Mouse (Mus musculus) brain, embryonic 18.5 days (tissue): ENCODE measurements at regions not wholly inside any gene's neighbourhood (a gene's known extent, or its start where the extent isn't known, plus 50 kb on each side); places are given as distances from the start of the nearest gene placed in this dataset.
"Not testable (repeated sequence)": the region's sequence is repeated elsewhere in the genome, so short reads cannot be mapped to it uniquely, and the experiment has no call there.

ENCODE experiments used
- DNase-seq: peaks from one replicate; pipeline ENCODE4 v3.0.0-alpha.2; 2012; ENCODE audit warnings: low read depth, low spot score

DNA sequence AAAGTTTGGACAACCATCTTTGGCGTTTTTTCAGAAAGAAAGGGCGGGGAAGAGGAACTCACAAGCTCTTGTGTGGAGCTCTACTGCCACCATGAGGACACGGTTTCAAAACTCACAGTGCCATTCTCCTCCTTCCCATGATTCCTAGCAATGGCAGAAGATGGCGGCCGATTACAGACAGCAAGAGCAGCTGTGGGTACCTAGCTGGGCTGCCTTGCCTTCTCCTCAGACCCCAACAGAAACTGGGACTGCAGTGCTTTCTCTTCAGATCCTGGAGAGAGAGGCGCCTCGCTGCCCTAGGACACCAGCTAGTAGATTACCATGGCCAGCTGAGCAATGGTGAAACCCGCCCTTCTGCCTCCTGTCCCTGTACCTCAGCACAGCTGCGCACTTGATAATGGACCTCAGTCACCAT lies 174.2 kb upstream of the Olfr1324 start:
- DNase-seq, result not testable (repeated sequence)

DNA sequence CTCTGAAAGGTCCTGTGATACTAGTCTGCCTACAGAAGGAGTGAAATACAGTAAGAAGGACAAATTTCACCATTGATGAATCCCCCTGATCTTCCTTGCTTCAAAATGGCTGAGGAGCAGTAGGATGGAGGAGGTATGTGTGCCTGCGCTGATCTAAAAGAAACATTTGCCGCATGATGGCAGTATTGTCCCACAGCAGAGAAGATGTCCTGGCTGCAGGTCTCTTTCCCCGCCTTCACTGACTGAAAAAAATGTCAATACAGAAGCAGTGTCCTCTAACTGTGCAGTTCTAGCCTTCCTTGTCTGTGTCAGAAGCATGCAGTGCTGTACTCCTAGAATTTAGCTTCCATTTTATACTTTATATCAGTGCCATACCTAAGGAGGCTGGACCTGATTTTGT lies 172.0 kb upstream of the Olfr1324 start:
- DNase-seq, result not testable (repeated sequence)

DNA sequence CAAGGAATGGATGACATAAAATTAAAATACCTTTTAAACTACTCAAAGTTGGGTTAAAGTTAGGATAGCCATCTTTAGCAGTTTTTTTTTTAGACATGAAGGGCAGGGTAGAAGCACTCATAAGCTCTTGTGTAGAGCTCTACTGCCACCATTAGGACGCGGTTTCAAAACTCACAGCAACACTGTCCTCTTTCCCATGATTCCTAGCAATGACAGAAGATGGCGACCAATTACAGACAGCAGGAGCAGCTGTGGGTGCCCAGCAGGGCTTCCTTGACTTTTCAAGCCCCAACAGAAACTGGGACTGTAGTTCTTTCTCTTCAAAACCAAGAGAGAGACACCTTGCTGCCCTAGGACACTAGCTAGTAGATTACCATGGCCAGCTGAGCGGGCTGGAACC lies 171.5 kb upstream of the Olfr1324 start:
- no peak for DNase-seq

DNA sequence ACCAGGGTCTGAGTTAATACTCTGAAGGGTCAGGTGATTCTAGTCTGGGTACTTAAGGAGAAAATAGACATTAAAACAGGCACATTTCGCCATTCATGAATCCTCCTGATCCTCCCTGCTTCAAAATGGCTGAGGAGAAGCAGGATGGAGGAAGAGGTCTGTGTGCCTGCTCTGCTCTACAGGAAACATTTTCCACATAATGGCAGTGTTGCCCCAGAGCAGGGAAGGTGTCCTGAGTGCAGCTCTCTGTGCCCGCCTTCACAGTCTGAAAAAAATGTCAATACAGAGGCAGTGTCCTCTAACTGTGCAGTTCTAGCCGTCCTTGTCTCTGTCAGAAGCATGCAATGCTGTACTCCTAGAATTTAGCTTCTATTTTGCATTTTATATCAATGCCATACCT lies 169.3 kb upstream of the Olfr1324 start:
- not testable (repeated sequence) for DNase-seq

DNA sequence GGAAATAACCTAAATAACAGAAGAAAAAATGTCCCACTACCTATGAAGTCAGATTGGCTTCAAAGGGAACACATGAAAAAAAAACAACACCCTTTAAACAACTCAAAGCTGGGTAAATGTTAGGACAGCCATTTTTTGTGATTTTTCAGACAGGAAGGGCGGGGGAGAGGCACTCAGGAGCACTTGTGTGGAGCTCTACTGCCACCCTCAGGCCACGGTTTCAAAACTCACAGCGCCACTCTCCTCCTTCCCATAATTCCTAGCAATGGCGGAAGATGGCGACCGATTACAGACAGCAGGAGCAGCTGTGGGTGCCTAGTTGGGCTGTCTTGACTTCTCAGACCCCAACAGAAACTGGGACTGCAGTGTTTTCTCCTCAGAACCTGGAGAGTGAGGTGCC lies 168.8 kb upstream of the Olfr1324 start:
- DNase-seq, result no peak

DNA sequence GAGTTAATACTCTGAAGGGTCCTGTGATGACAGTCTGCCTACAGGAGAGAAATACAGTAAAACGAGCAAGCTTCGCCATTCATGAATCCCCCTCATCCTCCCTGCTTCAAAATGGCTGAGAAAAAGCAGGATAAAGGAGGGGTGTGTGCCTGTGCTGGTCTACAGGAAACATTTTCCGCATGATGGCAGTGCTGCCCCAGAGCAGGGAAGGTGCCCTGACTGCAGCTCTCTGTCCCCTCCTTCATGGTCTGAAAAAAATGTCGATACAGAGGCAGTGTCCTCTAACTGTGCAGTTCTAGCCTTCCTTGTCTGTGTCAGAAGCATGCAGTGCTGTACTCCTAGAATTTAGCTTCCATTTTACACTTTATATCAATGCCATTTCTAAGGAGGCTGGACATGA lies 166.7 kb upstream of the Olfr1324 start:
- not testable (repeated sequence) for DNase-seq

DNA sequence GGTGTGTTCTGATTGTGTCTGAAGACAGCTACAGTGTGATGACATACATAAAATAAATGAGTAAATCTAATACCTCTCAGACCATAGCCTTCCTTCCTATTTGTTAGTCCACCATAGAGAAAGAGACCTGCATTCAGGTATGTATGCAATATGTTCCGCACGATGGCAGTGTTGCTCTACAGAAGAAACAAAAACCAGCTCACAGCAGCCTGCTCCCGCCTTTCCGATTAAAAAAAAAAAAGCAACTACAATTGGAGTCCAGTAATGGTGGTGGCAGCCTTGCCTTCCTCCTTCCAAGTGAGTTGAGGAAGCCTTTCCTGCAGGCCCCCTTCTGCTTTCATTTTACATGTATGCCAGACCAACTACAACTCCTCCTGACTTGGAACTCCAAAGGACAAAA lies 163.2 kb upstream of the Olfr1324 start:
- DNase-seq, result no peak

DNA sequence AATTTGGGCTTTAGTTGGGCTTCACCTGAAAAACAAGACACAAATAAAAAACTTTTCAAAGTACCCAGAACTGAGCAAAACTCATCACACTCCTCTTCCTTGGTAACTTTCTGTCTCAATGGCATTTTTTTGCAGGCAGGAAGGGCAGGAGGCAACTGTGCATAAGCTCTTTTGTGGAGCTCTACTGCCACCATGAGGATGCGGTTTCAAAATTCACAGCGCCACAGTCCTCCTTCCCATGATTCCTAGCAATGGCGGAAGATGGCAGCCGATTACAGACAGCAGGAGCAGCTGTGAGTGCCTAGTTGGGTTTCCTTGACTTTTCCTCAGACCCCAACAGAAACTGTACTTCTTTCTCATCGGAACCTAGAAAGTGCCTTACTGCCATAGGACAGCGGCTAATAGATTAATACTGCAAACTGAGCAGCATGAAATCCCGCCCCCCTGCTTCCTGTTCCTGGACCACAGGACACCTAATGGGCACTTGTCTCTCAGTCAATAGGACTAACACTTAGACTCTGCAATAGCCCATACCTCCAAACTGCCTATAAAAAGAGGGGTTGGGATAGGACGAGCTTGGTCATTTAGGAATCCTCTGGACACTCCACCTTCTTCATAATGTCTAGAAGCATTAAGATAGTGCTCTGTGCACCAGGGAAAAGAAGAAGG lies 162.5 kb upstream of the Olfr1324 start:
- no peak for DNase-seq

DNA sequence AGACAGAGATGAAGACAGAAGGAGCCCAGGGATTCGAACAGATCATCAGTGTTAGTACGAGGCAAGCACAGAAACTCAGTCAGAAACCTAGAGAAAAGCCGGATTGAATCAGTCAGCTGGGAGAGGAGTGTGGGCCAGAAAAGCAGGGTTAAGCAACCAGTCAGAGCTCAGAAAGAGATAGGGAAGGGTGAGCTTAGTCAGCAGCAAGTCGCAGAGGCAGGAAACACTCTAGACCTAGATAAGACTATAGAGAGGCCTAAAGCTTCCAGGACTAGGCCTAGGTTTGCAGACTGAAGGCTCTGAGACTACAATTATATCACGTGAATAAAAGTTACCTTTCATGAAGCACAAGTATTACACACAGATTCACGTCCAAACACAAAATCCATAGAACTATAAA lies 160.6 kb upstream of the Olfr1324 start:
- DNase-seq, result no peak

DNA sequence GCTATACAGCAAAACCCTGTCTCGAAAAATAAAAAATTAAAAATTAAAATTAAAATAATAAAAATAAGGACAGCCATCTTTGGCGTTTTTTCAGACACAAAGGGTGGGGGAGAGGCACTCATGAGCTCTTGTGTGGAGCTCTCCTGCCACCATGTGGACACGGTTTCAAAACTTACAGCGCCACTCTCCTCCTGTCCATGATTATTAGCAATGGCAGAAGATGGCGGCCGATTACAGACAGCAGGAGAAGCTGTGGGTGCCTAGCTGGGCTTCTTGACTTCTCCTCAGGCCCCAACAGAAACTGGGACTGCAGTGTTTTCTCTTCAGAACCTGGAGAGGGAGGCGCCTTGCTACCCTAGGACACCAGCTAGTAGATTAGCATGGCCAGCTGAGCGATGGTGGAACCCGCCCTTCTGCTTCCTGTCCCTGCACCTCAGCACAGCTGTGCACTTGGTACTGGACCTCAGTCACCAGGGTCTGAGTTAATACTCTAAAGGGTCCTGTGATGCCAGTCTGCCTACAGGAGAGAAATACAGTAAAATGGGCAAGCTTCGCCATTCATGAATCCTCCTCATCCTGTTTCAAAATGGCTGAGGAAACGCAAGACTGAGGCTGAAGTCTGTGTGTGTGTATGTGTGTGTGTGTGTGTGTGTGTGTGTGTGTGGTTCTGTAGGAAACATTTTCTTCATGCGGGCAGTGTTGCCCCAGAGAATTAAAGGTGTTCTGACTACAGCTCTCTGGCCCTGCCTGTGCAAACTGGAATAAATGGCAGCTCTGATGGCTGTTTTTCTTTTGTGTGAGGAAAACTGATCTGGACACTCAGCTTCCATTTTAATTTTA lies 155.7 kb upstream of the Olfr1324 start:
- DNase-seq, result no peak

DNA sequence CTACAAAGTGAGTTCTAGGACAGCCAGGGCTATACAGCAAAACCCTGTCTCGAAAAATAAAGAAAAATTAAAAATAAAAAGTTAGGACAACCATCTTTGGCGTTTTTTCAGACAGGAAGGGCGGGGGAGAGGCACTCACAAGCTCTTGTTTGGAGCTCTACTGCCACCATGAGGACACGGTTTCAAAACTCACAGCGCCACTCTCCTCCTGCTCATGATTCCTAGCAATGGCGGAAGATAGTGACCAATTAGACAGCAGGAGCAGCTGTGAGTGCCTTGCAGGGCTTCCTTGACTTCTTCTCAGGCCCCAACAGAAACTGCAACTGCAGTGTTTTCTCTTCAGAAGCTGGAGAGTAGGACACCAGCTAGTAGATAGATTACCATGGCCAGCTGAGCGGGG lies 151.9 kb upstream of the Olfr1324 start:
- no peak for DNase-seq

DNA sequence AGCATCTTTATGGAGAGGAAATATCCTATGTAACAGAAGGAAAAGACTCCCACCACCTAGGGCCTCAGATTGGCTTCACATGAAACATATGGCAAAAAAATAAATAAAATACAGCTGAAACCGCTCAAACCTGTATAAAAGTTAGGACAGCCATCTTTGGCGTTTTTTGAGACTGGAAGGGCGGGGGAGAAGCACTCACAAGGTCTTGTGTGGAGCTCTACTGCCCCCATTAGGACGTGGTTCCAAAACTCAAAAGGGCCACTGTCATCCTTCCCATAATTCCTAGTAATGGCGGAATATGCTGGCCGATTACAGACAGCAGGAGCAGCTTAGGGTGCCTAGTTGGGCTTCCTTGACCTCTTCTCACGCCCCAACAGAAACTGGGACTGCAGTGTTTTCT lies 148.5 kb upstream of the Olfr1324 start:
- DNase-seq, result no peak

DNA sequence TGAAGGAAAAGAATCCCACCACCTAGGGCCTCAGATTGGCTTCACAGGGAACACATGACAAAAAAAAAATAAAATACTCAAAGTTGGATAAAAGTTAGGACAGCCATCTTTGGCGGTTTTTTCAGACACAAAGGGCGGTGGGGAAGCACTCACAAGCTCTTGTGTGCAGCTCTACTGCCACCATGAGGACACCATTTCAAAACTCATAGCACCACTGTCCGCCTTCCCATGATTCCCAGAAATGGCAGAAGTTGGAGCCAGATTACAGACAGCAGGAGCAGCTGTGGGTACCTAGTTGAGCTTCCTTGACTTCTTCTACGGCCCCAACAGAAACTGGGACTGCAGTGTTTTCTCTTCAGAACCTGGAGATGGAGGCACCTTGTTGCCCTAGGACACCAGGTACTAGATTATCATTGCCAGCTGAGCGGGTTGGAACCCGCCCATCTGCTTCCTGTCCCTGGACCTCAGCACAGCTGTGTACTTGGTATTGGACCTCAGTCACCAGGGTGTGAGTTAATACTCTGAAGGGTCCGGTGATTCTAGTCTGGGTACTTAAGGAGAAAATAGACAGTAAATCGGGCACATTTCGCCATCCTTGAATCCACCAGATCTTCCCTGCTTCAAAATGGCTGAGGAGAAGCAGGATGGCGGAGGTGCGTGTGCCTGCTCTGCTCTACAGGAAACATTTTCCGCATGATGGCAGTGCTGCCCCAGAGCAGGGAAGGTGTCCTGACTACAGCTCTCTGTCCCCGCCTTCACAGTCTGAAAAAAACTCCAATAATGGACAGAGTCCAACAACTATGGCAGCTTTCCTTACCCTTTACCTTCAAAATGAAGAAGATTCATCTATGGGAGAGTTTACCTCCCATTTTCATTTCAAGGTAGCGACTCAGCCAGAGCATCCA lies 144.1 kb upstream of the Olfr1324 start:
- DNase-seq, result not testable (repeated sequence)

DNA sequence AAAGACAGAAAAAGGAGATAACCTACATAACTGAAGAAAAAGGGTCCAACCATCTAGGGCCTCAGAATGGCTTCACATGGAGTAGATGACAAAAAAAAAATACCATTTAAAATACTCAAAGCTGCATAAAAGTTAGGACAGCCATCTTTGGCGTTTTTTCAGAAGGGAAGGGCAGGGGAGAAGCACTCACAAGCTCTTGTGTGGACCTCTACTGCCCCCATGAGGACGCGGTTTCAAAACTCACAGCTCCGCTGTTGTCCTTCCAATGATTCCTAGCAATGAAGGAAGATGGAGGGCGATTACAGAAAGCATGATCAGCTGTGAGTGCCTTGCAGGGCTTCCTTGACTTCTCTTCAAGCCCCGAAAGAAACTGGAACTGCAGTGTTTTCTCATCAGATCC lies 140.8 kb upstream of the Olfr1324 start:
- DNase-seq, result no peak

DNA sequence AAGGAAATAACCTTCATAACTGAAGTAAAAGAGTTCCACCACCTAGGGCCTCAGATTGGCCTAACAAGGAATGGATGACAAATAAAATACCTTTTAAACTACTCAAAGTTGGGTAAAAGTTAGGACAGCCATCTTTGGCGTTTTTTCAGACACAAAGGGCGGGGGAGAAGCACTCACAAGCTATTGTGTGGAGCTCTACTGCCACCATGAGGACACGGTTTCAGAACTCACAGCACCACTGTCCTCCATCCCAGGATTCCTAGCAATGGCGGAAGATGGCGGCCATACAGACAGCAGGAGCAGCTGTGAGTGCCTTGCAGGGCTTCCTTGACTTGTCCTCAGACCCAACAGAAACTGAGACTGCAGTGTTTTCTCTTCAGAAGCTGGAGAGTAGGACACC lies 138.0 kb upstream of the Olfr1324 start:
- no peak for DNase-seq

DNA sequence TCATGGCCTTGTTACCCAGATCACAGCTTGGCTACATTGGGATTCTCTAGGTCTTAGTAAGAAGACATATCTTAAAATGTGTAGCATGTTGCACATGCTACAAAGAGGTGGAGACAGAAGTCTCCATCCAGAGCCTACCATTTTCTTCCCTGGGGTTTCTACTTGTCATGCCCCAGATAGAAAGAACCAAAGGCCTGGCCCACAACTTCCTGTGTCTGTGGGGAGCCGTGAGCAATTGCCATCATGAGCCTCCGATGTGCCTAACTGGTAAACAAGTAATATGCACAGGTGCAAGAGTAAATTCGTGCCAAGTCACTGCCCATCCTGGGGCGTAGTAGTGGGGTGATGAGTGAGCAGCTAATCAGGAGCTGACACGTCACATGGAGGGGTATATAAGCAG lies 136.7 kb upstream of the Olfr1324 start:
- not testable (repeated sequence) for DNase-seq

DNA sequence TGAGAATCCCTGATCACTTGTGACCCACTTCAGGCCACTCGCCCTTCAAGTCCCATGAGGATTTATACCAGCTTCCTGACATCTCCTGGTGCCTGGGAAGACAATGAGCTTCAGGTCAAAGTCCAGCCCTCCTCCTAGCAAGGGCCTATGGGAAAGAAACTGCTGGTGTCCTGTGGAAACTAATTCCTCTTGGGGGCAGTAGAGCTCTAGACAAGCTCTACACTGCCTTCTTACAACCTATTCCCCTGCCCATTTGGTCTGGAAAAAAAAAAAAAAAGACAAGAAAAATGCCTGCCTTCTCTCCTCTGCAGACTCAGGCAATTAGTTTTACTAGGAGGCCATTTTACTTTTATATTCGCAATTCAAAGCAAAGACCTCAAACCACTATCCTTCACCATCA lies 132.6 kb upstream of the Olfr1324 start:
- no peak for DNase-seq

DNA sequence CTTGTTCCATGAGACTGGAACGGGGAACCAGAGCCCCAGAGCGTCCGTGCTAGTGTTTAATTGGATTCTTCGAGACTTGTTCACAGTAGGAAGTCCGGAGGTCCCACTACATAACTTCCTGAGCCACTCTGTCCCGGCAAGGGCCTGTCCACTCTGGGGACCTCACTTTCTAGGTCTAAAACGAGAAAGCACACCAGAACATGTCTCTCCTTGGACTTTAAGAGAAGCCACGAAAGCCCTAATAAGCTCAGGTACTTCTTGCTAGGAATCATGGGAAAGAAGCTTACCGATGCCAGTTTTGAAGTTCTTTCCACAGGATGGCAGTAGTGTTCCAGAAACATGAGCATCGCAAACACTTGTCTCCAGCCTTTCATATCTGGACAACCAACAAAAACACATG lies 122.0 kb upstream of the Olfr1324 start:
- DNase-seq, result no peak

DNA sequence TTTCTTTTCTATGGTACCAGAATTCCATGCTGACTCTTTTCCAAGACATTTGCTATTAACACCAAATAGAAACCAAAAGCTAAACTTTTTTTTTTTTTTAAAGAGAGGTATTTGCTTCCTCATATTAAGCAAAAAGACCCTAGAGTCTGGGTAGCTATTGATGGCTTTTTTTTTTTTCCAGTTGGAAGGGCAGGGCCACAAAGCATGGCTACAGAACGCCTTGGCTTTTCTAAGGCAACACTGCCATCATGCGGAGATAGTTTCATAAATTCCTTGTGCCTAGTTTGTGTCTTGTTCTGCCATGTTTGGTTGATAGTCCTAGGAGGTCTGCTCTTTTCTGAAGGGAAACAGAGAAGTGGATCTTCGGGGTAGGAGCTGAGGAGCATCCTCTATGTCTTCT lies 121.4 kb upstream of the Olfr1324 start:
- no peak for DNase-seq

DNA sequence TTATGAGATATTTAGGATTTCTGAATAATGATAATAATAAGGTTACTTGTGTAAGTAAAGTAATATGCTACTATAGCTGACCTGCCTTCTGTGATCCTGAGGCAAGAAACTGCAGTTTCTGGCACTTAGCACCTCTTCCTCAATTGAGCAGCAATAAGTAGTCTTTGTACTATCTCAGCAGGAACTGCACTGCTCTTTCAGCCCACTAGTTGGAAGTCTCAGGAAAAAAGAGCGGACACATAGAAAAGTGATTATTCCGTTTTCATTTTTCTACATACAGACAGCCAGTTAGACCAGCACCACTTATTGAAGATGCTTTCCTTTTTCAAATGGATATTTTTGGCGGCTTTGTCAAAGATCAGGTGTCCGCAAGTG lies 109.5 kb upstream of the Olfr1324 start:
- not testable (repeated sequence) for DNase-seq

DNA sequence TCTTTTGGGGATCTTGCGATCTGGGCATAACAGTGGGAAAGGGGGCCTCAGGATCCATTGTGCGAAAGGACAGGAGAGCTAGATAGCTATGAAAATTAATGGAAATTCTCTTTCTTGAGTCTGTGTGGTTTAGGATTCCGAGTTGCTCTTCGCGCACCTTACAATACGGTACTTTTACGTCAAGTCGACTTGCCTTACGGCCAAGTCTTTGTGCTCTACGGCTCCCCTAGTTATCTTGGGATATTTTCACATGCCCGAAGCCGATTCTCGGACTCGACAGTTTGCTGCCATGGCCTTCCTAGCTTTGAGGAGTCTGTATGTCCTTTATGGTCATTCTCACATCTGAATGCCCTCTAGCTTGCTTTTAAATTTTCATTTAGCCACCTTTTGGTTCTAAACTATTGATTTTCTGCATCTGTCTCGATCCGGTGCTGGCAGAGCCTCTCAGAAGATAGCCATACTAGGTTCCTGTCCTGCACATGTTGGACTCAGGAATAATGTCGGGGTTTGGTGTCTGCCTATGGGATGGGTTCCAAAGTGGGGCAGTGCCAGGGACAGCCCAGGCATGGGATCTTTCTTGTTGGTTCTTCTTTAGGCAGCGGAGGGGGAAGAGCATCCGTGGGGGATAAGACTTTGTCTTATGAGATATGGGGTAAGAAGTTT lies 109.0 kb upstream of the Olfr1324 start:
- DNase-seq, result no peak

DNA sequence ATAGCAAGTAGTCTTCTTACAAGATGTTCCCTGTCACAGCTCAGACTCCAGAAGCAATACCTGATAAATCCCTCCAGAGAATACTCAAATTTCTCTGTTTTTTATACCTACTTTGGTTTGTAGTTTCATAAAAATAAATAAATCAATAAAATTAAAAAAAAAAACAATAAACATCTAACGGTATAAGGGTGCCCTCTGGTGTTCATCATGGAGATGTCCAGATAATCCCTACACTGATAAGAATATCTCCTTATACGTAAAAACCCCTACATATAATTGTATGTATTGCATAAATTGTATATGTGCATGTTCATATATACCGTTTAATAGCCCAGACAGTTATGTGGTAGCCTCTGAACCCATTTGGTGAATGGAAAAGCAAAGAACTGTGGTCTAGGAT lies 75.7 kb upstream of the Olfr1324 start:
- DNase-seq, result no peak
